Mouse (Mus musculus): ENCODE measurements around the gene Spata13. TPM values are rescaled to one million over a fixed set of nuclear protein-coding genes. Genes with fewer than 3 reads are reported as not detected.

The Spata13 gene
- polyA plus RNA-seq, 1 experiment: 4.2 TPM

DNA sequence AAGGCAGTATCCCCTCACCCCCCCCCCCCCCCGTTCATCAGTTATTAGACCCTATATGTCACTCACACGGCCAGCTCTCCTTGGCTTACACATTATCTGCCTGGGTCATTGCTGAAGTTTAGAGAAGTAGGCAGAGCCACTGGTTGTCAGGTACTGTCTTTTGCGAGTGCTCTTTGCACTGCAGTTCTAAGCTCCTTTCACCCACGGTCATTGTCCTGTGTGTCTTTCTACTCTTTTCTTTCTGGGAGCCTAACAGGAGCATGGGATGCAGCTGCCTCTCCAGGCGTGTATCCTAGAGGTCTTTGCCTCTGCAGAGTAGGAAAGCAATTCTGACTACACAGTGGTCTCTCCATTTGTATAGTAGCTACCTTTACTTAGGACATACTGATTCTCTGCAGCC is 27.5 kb downstream of the Spata13 start:
- Histone ChIP-seq H3K27ac (ENCODE audit: control insufficient read depth, insufficient read depth, low read depth, low read length) (no peak overlapping the region), H3K36me3 (ENCODE audit: control insufficient read depth, insufficient read depth, low read length) (no peaks in the 10 kb centered on the region), H3K4me1 (ENCODE audit: control insufficient read depth, insufficient read depth, low read length) (no peaks in the 10 kb centered on the region), H3K27me3 (ENCODE audit: control insufficient read depth, insufficient read depth, low read length) (no peaks in the 10 kb centered on the region), H3K4me3 (ENCODE audit: control insufficient read depth, low read depth, low read length) (no peak overlapping the region)
- TF ChIP-seq POLR2A (IDR thresholded peaks at IDR 0.05; ENCODE audit: control insufficient read depth, low read depth, low read length): no peak
- TF ChIP-seq CTCF (IDR thresholded peaks at IDR 0.05; ENCODE audit: control insufficient read depth, insufficient read depth, insufficient replicate concordance, low read depth, low read length): no peak

DNA sequence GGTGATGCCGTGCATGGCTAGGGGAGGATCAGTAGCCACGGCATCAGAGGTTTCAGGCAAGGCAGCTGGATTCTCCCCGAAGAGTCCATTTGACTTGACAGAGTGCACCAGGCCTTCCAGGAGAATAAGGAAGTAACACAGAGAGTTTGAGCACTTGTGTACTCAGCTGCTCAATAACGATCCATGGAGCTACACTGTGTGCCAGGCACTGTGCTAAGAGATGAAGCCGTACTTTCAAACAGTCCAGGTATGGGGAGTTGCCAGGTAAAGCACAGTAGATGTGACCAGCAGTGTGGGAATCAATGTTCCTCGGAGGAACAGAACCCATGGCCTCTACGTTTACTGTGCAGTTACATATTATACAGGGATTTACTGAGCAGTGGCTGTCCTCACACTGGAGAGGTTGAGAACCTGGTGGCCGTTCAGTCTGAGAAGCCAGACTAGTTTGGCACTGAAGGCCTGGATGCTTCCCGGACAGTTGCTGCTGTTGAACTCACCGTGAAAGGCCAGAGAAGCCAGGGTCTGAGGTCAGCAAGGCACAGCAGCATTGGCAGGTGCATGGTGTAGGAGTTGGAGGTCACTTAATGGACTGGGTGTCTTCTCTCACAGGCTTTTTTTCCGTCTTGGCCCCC is 29.6 kb downstream of the Spata13 start:
- no peak overlapping the region for H3K27ac ChIP-seq (ENCODE audit: control insufficient read depth, insufficient read depth, low read depth, low read length)
- H3K4me1 ChIP-seq (ENCODE audit: control insufficient read depth, insufficient read depth, low read length): no peaks in the 10 kb centered on the region
- TF ChIP-seq POLR2A (IDR thresholded peaks at IDR 0.05; ENCODE audit: control insufficient read depth, low read depth, low read length) (no peak), CTCF (IDR thresholded peaks at IDR 0.05; ENCODE audit: control insufficient read depth, insufficient read depth, insufficient replicate concordance, low read depth, low read length) (no peak)
- no peaks in the 10 kb centered on the region for H3K36me3 ChIP-seq (ENCODE audit: control insufficient read depth, insufficient read depth, low read length)
- no peak overlapping the region for H3K4me3 ChIP-seq (ENCODE audit: control insufficient read depth, low read depth, low read length)
- H3K27me3 ChIP-seq (ENCODE audit: control insufficient read depth, insufficient read depth, low read length): no peaks in the 10 kb centered on the region

DNA sequence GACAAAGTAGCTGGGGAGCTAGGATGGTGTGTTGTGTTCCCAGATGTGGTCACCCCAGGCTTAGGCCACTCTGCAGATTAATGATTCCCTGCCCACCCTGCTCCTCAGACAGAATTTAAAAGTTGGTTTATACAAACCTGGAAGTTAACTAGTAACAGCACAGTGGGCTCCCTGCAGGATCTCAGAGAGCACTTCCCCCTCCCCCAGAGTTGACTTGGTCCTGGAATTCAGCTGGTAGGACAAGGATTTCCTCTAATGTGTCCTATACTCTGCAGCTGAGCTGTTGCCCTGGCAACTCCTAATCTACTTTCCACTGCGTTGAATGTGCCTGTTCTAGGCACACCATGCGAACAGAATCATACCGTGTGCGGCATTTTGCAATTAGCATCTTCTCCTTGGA is 30.8 kb downstream of the Spata13 start:
- H3K27ac ChIP-seq (ENCODE audit: control insufficient read depth, insufficient read depth, low read depth, low read length): no peak overlapping the region
- H3K36me3 ChIP-seq (ENCODE audit: control insufficient read depth, insufficient read depth, low read length): no peaks in the 10 kb centered on the region

GRCm38 (mm10) chr14:60665263-60665662 is 31.5 kb downstream of the Spata13 start:
- Histone ChIP-seq H3K36me3 (ENCODE audit: control insufficient read depth, insufficient read depth, low read length) (no peaks in the 10 kb centered on the region), H3K4me3 (ENCODE audit: control insufficient read depth, low read depth, low read length) (no peak overlapping the region), H3K27ac (ENCODE audit: control insufficient read depth, insufficient read depth, low read depth, low read length) (no peak overlapping the region), H3K4me1 (ENCODE audit: control insufficient read depth, insufficient read depth, low read length) (no peaks in the 10 kb centered on the region), H3K27me3 (ENCODE audit: control insufficient read depth, insufficient read depth, low read length) (no peaks in the 10 kb centered on the region)
- no peak for TF ChIP-seq CTCF (IDR thresholded peaks at IDR 0.05; ENCODE audit: control insufficient read depth, insufficient read depth, insufficient replicate concordance, low read depth, low read length)
- no peak for TF ChIP-seq POLR2A (IDR thresholded peaks at IDR 0.05; ENCODE audit: control insufficient read depth, low read depth, low read length)

More for the DNA sequence above, 30.8 kb downstream of the Spata13 start:
- no peaks in the 10 kb centered on the region for H3K4me1 ChIP-seq (ENCODE audit: control insufficient read depth, insufficient read depth, low read length)
- H3K27me3 ChIP-seq (ENCODE audit: control insufficient read depth, insufficient read depth, low read length): no peaks in the 10 kb centered on the region
- no peak for TF ChIP-seq POLR2A (IDR thresholded peaks at IDR 0.05; ENCODE audit: control insufficient read depth, low read depth, low read length)
- TF ChIP-seq CTCF (IDR thresholded peaks at IDR 0.05; ENCODE audit: control insufficient read depth, insufficient read depth, insufficient replicate concordance, low read depth, low read length): no peak
- no peak overlapping the region for H3K4me3 ChIP-seq (ENCODE audit: control insufficient read depth, low read depth, low read length)

DNA sequence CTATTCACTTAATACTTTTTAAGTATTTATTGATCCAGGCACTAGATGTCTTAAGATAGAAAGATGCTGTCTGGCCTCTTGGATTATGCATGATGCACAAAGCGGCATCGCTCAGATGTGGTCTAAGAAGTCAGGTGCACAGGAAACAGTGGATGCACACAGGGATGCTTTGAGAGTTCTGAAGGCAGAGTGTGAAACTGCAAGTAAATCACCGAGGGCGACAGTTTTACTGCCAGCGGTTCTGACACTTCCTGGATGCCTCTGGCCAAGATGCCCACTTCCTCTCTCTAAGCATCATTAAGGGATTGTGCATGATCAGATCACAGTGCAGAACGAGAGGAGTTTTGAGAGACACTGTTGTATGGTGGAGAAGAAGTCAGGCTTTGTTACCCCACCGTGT is 32.5 kb downstream of the Spata13 start:
- Histone ChIP-seq H3K4me1 (ENCODE audit: control insufficient read depth, insufficient read depth, low read length) (no peaks in the 10 kb centered on the region), H3K36me3 (ENCODE audit: control insufficient read depth, insufficient read depth, low read length) (no peaks in the 10 kb centered on the region), H3K27me3 (ENCODE audit: control insufficient read depth, insufficient read depth, low read length) (no peaks in the 10 kb centered on the region), H3K4me3 (ENCODE audit: control insufficient read depth, low read depth, low read length) (no peak overlapping the region), H3K27ac (ENCODE audit: control insufficient read depth, insufficient read depth, low read depth, low read length) (no peak overlapping the region)
- TF ChIP-seq CTCF (IDR thresholded peaks at IDR 0.05; ENCODE audit: control insufficient read depth, insufficient read depth, insufficient replicate concordance, low read depth, low read length): no peak
- TF ChIP-seq POLR2A (IDR thresholded peaks at IDR 0.05; ENCODE audit: control insufficient read depth, low read depth, low read length): no peak

DNA sequence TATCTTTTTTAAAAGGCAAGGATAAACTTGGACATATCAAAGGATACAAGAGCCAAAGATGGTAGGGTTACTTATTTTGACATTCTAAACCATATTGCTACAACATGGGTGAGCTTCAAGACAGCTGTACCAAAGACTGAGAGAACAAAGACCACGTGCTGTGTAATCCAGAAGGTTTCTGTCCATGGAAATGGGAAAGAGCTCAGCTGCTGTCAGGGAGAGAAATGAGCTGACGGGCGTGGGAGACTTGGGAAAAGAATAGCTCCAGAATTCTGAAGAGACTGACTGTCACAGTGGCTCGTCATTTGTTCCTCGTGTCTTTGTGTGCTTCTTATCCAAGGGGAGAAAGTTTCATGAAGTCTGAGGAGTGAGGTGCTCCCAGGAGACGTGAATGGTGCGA is 36.4 kb downstream of the Spata13 start:
- no peaks in the 10 kb centered on the region for H3K36me3 ChIP-seq (ENCODE audit: control insufficient read depth, insufficient read depth, low read length)
- no peaks in the 10 kb centered on the region for H3K27me3 ChIP-seq (ENCODE audit: control insufficient read depth, insufficient read depth, low read length)
- no peaks in the 10 kb centered on the region for H3K4me1 ChIP-seq (ENCODE audit: control insufficient read depth, insufficient read depth, low read length)
- TF ChIP-seq POLR2A (IDR thresholded peaks at IDR 0.05; ENCODE audit: control insufficient read depth, low read depth, low read length): no peak
- no peak for TF ChIP-seq CTCF (IDR thresholded peaks at IDR 0.05; ENCODE audit: control insufficient read depth, insufficient read depth, insufficient replicate concordance, low read depth, low read length)
- H3K27ac ChIP-seq (ENCODE audit: control insufficient read depth, insufficient read depth, low read depth, low read length): no peak overlapping the region
- H3K4me3 ChIP-seq (ENCODE audit: control insufficient read depth, low read depth, low read length): no peak overlapping the region

- TF ChIP-seq POLR2A (IDR thresholded peaks at IDR 0.05; ENCODE audit: control insufficient read depth, low read depth, low read length): no peak
- no peak for TF ChIP-seq CTCF (IDR thresholded peaks at IDR 0.05; ENCODE audit: control insufficient read depth, insufficient read depth, insufficient replicate concordance, low read depth, low read length)
- Histone ChIP-seq H3K27me3 (ENCODE audit: control insufficient read depth, insufficient read depth, low read length) (no peaks in the 10 kb centered on the region), H3K36me3 (ENCODE audit: control insufficient read depth, insufficient read depth, low read length) (no peaks in the 10 kb centered on the region), H3K27ac (ENCODE audit: control insufficient read depth, insufficient read depth, low read depth, low read length) (no peak overlapping the region), H3K4me3 (ENCODE audit: control insufficient read depth, low read depth, low read length) (no peak overlapping the region), H3K4me1 (ENCODE audit: control insufficient read depth, insufficient read depth, low read length) (no peaks in the 10 kb centered on the region)
These were observed 37.7 kb downstream of the Spata13 start for GRCm38 (mm10) chr14:60671504-60671903.
